Mouse (Mus musculus) adrenal gland, adult 8-10 months (tissue): Measurements from ENCODE around the gene 1110032F04Rik. TPM values are rescaled to one million over a fixed set of nuclear protein-coding genes. Genes with fewer than 3 reads are reported as not detected.
"Not testable (repeated sequence)": the region's sequence is repeated elsewhere in the genome, so short reads cannot be mapped to it uniquely, and the experiment has no call there.

Experiments
- DNase-seq: peaks from one replicate; pipeline ENCODE4 v3.0.0; 2022
- total RNA-seq, 4 experiments: library from RNA; stranded (reverse); gene quantifications; 2 replicates each; pipeline ENCODE4 v1.2.4; 2022

The 1110032F04Rik gene
- total RNA-seq = under 1 TPM in 3 of 4 experiments, not detected in 1; 0.10 to 0.17 (median 0.12) TPM

DNA sequence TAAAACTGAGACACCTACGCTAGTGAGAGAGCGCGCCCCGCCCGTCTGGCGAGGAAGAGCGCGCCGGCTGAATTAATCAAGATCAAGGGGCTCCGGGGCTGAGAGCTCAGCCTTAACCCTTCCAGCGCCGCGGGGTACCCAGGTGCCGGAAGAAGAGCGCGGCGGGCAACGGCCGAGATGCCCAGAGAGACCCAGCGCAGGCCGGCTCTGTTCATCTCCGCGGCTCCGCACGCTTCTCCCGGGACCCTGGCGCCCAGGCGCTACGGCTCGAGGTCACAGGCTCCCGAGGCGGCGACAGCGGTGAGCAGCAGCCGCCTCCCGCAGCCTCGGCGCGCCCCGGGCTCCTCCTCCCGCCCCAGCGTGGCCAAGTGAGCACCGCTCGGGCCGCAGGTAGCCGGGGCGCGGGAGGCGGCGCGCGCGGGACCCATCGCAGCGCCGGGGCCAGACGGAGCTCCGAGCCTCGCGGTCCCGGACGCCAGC, at the start of gene 1110032F04Rik:
TSS of gene 1110032F04Rik (plus strand) at position 376 of the 480 bp plus-strand sequence.
- DNase-seq = peak; percentile 2

DNA sequence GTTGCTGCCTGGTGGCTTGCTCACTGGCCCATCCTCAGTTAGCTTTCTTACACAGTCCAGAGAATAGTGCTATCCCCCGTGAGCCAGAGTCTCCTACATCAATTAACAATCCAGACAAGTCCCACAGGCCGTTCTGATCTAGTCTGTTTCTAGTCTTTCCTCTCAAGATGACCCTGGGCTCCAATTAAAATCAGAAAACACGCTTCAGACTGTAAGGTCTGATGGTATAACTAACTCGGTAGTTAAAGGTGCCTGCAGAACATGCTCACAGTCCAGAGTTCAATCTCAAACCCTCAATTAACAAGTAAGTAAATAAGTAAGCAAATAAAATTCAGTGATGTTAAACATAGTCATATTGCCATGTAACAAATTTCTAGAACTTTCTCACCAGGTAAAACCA, 48.0 kb upstream of the 1110032F04Rik start:
- DNase-seq = no peak

GRCm38 (mm10) chr3:68821926-68822341, 47.5 kb upstream of the 1110032F04Rik start:
- no peak for DNase-seq

DNA sequence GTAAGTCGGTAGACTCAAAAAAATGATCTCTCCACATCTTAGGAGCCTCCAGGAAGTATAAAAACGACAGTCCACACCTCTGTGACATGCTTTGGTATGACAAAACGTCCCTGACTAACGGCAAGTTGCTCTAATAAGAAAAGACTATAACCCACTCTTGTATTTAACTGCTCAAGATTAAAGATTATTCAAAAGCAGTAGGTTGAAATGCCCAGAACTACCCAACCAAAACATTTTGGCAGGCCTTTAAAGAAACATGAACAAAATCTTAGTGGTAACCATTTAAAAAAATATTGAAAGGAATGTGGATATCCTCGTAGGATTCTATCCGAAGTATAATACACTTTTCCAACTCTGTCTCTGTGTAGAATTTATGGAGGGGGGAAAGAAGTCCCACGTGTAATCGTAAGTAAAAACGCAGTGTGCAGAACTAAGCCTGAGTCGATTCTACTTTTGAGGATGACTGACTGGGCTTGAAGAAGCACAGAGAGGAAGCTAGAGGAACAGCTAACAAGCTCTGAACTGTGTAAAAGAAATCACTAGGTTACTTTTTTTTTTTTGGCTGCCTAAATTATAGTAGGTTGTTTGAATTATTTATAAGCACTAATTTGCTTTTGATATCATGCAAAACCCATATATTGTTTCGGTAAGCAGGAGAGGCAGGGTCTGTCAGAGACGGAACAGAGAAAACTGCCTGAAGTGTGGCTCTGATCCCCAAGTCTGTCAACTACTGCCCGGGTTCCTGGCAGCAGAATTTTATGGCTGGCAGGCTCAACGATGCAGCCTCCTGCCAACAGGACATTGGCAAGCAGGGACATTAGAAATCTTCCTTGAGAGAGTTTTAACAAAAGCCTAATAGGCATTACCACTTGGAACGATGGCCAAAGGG, 45.3 kb upstream of the 1110032F04Rik start:
- no peak for DNase-seq

DNA sequence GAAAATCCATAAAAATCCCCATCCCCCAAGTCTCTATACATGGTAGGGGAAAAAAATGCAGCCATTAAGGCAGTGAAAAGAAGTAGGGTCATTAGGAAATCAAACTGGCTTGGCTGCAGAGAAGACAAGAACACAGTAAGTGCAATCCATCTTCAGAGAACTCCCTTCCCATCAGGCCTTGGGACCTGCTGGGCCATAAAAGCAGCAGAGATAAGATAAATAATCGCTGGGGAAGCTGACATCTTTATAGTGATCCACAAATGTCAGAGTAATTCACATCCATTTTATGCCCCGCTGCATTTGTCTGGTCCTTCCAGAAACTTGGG, 44.7 kb upstream of the 1110032F04Rik start:
- no peak for DNase-seq

DNA sequence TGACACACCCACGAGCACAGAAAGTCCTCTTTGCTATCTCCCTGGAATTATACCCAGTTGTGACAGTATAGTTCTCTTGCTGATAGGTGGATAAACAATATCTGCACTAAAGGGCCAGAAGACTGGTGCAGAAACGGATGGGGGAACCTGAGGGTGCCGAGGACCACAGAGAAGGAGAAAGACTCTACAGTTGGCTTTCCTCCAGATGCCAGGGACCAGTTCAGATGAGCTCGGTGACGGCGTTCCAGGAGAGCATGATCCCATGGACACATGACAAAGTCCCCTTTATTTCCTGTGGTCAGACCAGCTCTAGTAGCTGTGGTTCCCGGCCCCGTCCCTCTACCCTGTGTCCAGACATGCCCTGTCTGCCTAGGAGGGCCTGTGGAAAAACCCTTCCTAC, 44.2 kb upstream of the 1110032F04Rik start:
- no peak for DNase-seq

DNA sequence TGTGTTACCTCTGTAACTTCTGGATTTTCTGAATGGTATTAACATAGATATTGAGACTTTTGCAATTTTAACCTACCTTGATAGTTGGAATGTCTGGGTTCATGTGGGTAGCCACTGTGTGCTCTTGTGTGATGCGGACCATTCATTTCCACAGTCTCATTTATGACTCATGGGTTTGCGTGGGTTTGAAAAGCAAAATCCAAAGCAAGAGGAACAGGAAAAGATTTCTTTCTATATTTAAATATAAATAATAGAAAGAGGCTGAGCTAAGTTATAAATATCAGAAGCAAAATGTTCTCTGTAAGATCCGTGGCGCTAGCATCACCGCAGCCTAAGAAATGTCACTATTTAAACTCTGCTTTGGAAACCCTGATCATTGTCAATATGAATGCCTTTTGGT, 41.7 kb upstream of the 1110032F04Rik start:
- DNase-seq = no peak

DNA sequence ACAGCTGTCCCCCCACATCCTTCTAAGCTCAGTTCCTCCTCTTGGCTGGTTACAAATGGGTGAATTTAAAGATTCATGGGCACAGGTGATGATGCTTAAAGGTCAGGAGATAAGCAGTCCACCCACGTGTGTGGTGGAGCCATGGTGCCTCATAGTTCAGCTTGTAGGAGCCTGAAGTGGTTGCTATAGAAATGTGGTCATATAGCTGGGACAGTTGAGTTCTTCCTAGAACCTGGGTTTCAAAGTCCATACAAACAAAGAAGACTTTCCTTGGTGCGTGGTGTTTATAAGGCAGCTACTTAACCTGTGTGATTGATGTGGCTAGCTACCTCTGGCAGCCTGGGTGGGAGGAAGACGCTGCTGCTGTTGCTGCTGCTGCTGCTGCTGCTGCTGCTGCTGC, 39.4 kb upstream of the 1110032F04Rik start:
- DNase-seq = no peak

- no peak for DNase-seq
Observed at GRCm38 (mm10) chr3:68836857-68837499, 32.4 kb upstream of the 1110032F04Rik start.

DNA sequence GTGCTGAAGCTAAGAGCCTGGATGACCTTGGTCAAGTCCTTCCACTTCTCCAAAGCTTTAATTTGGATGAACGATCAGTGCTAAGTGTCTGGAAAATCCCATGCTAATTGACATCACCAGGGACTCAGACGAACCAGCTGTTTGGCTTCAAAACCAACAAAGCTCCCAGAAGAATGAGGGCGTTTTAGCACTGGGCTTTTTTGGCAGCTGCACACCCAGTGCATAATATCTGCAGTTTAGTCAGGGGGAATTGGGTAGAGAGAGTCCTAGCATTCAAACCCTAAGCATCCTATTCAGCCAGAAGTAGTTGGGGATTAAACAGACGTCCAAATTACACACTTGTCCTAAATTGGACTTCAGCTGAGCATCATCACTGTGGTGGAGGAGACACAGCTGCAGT, 29.2 kb upstream of the 1110032F04Rik start:
- no peak for DNase-seq

DNA sequence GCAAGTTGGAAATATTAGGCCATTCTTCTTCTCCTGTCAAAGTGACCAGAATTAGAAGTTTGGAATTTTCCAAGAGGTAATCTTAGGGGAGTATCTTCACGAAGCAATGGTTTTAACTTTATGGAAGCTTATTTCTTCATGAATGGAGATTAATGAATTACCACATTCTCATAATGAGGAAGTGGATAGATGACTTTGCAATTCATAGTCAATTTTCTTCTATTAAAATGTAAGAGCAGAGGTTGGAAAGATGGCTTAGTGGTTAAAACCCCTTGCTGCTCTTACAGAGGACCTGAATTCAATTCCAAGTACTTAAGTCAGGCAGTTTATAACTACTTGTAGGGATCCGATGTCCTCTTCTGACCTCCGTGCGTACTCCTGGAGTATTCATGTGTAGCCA, 25.4 kb upstream of the 1110032F04Rik start:
- no peak for DNase-seq

DNA sequence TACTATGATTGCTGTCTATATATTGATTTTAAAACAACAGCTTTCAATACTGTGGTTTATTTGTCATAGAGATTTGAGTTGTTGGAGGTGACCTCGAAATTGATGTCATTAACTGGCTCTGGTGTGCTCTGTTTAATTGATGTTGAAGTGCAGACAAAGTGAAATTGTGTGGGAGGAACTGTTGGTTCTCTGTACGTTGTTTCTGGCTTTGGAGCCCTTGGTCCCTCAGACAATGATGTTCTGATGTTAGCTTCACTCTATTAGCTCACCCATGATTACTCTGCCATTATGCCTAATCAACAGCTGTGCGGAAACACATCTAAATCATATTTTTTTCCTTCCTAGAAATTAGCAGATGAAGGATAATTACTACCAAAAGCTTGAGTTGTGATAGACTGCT, 21.1 kb upstream of the 1110032F04Rik start:
- no peak for DNase-seq

- DNase-seq = no peak
Observed at GRCm38 (mm10) chr3:68852414-68852813, 17.0 kb upstream of the 1110032F04Rik start.

- peak; percentile 3 for DNase-seq
Observed at GRCm38 (mm10) chr3:68869691-68870567, 543 bp downstream of the 1110032F04Rik start.

DNA sequence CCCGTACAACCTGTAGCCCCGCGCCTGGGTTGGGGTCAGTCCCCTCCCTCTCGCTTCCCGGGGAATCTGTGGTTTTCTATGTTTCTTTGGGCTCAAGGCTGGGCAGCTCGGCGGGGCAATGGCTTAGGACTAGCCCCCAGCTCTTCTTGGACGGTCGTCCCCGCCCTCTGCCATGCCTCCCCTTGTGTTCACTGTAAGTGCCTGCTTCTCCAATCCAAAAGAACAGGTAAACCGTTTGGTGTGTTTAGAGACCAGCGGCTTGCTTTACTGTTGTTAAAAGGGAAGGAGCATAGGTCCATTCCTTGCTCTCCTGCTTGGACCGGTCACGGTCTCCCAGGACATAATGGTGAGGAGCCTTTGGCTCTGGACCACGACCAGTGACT, 1.2 kb downstream of the 1110032F04Rik start:
- no peak for DNase-seq

DNA sequence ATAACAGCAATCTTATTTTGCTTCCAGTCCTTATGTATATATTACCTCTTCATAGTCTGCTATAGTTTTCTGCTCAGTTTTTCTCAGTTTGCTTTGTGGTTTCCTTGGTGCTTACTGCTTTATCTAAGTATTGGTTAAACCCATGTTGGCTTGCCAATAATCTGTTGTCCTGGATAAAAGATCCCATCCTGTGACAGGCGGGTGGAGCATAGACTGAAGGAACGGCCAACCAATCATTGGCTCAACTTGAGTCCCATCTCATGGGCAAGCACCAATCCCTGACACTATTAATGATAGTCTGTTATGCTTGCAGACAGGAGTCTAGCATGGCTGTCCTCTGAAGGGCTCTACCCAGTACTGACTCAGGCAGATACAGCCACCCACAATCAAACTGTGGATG, 4.7 kb downstream of the 1110032F04Rik start:
- no peak for DNase-seq

GRCm38 (mm10) chr3:68886845-68887244, 17.5 kb downstream of the 1110032F04Rik start:
- no peak for DNase-seq

- DNase-seq = peak; percentile 2
Observed at GRCm38 (mm10) chr3:68895426-68895825, 26.0 kb downstream of the 1110032F04Rik start.

- no peak for DNase-seq
Observed at GRCm38 (mm10) chr3:68897154-68897553, 27.8 kb downstream of the 1110032F04Rik start.

GRCm38 (mm10) chr3:68902636-68903035, 33.2 kb downstream of the 1110032F04Rik start:
- not testable (repeated sequence) for DNase-seq

- DNase-seq = no peak
Observed at GRCm38 (mm10) chr3:68904902-68905778, 35.8 kb downstream of the 1110032F04Rik start.

GRCm38 (mm10) chr3:68907509-68907908, 38.1 kb downstream of the 1110032F04Rik start:
- DNase-seq = no peak
